Mouse (Mus musculus): ENCODE measurements around the gene Flot1.

Flot1 gene

DNA sequence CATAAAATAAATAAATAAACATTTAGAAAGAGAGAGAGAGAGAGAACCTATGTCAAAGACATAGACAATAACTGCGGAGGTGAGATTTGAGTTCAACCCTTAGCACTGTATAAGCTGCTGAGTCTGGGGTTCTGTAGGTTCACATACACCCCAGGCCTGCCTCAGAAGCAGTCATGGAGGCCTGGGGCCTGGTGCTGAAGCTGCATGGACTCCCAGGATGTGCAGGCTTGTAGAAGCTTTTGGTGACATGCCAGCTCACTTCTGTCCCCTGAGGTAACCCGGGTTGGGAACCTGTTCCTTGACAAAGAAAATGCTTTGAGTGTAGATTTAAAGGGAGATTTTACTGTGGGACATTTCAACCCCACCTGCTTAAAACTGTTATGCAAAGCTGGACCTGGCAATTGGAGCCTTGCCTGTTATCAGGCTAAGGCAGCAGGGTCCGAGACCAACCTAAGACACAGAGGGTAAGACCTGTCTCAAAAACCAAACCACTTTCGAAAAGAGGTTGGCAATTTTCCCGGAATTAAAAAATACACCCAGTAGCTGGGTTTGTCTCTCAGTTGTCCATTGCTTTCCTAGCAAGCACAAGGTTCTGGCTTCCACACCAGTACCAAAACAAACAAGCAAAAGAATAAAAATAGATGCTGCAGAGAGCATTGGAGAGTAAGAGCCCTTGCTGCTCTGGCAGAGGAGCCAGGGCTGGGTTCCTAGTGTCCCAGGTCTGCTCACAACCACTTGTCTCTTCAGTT is 12.0 kb upstream of the Flot1 start:
- in situ Hi-C loops (cut with MseI, MboI), result no loop called here

DNA sequence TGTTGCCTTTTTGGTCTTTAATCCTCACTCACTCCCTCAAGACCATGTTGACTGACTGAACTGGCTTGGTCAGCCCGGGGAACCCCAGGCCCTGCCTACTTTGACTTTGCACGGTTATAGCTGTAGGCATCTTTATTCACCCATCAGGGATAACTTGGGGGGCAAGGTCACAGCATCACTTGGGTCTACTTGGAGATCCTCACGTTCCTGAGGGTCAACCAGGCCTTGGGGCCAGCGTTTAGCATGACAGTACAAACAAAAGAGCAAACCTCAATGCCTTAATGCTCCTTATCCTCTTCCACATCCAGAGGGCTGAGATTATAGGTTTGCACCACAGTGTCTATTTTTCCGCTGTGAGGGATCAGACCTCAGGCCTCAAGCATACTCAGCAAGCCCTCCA is 10.7 kb upstream of the Flot1 start:
- in situ Hi-C loops (cut with MseI, MboI), result no loop called here

DNA sequence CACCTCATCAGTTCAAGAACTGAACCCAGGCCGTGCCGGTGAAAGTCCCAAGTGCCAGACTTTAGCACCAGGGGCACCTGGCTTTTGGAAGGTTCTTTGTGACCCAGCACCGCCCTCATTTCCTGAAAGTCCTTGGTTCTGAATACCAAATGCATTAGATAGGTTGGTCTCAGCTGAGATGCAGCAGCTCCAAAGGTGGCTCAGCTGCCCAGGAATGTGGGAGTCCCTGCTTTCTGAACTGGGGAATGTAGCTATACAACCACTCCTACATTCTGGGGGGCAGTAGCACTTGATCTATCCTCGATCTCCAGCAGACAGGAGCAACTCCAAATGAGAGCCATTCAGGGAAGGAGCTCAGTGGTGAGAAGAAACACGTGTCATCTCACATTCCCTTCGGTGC is 10.3 kb upstream of the Flot1 start:
- in situ Hi-C loops (cut with MseI, MboI), result no loop called here

- in situ Hi-C loops (cut with MseI, MboI), result no loop called here
These were observed 9.8 kb upstream of the Flot1 start for GRCm38 (mm10) chr17:35813245-35813647.

- in situ Hi-C loops (cut with MseI, MboI), result no loop called here
These were observed 9.4 kb upstream of the Flot1 start for GRCm38 (mm10) chr17:35813653-35814052.

GRCm38 (mm10) chr17:35814678-35815077 is 8.4 kb upstream of the Flot1 start:
- in situ Hi-C loops (cut with MseI, MboI), result no loop called here

- in situ Hi-C loops (cut with MseI, MboI), result no loop called here
These were observed 7.2 kb upstream of the Flot1 start for GRCm38 (mm10) chr17:35815836-35816235.

- in situ Hi-C loops (cut with MseI, MboI), result no loop called here
These were observed 6.3 kb upstream of the Flot1 start for GRCm38 (mm10) chr17:35816686-35817085.

- in situ Hi-C loops (cut with MseI, MboI), result no loop called here
These were observed 5.8 kb upstream of the Flot1 start for GRCm38 (mm10) chr17:35817226-35817625.

DNA sequence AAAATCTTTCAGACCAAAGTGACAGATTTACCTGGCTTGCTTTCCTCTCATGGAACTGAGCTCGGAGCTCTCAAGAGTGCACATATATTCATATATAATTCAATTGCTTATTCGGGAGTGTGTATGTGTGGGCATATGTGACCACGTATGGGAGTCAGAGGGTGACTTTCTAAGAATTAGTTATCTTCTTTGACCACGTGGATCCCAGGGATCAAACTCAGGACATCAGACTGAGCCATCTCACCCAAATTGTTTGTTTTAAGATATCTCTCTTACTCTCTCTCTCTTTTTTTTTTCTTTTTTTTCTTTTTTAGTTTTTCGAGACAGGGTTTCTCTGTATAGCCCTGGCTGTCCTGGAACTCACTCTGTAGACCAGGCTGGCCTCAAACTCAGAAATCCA is 2.9 kb upstream of the Flot1 start:
- in situ Hi-C loops (cut with MseI, MboI), result no loop called here

- in situ Hi-C loops (cut with MseI, MboI), result no loop called here
These were observed 1.3 kb upstream of the Flot1 start, which contains the start of gene Ier3 for GRCm38 (mm10) chr17:35821439-35822430. Gene Ier3 (plus strand): TSS chr17:35821684.

- in situ Hi-C loops (cut with MseI, MboI), result no loop called here
These were observed 466 bp upstream of the Flot1 start for GRCm38 (mm10) chr17:35822564-35822963.

- in situ Hi-C loops (cut with MseI, MboI), result no loop called here
These were observed 1.4 kb downstream of the Flot1 start for GRCm38 (mm10) chr17:35824402-35824801.

DNA sequence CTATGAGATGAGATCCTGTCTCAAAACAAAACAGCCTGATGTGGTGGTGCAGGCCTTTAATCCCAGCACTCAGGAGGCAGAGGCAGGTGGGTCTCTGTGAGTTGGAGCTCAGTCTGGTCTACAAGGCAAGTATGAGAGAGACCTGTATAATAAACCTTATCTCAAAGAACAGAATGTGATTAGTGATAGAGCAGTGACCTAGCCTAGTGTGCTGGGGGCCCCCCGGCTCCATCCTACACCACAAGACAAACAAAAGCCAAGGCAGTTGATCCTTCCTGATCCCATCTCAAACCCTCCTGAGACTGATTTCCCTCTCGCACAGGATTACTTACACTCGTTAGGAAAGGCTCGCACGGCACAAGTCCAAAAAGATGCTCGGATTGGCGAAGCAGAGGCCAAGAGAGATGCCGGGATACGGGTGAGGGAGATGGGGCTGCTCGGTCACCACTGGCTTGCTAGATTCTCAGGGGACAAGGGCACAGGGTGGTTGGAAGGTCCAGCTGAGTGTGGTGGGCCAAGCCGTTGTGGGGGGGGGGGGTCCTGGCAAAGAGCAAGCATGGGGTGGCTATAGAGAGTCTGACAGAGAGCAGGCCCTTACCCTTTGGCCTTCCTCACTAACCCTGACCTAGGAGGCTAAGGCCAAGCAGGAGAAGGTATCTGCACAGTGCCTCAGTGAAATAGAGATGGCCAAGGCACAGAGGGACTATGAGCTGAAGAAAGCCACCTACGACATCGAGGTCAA is 2.2 kb downstream of the Flot1 start:
- in situ Hi-C loops (cut with MseI, MboI), result no loop called here

- in situ Hi-C loops (cut with MseI, MboI), result loop anchor here (5.0 kb wide), 2 partner anchors 43 to 48 kb away; partner anchors contain the start of gene Dhx16 (in 1 of the 2)
These were observed 6.7 kb downstream of the Flot1 start for GRCm38 (mm10) chr17:35829737-35830136.

- in situ Hi-C loops (cut with MseI, MboI), result loop anchor here (5.0 kb wide), 2 partner anchors 40 to 45 kb away; partner anchors contain the start of gene Dhx16 (in 1 of the 2)
These were observed 9.6 kb downstream of the Flot1 start for GRCm38 (mm10) chr17:35832400-35833238.

DNA sequence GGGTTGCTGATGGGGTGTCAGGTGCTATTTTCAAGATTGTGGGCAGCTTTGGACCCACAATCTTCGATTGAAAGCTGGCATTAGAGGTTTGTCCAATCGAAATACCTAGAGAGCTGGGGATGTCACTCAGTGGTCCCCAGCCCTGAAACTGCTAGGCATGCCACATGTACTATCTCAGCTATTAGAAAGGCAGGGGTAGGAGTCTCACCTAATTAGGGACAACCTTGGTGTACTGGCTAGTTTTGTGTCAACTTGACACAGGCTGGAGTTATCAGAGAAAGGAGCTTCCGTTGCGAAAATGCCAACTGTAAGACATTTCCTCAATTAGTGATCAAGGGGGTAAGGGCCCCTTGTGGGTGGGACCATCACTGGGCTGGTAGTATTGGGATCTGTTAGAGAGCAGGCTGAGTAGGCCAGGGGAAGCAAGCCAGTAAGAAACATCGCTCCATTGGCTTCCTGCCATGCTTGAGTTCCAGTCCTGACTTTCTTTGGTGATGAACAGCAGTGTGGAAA is 10.3 kb downstream of the Flot1 start:
- in situ Hi-C loops (cut with MseI, MboI), result loop anchor here (5.0 kb wide), 2 partner anchors 39 to 44 kb away; partner anchors contain the start of gene Dhx16 (in 1 of the 2)

DNA sequence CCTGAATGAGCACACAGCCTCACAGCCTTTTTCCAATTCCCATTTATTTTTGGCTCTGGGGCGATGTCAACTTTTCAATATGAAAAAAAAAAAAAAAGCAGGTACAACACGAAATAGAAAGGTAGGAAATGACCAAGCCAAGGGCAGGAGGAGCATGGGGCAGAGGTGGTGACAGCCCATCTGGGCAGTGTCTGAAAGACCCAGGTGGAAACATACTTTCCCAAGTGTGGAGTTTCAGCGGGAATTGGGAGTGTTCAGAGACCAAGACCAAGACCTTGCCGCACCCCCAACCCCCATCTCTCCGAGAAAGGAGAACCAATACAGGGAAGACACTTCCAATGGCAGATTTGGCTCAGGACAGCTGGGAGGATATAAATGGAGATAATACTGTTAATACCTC is 10.9 kb downstream of the Flot1 start:
- in situ Hi-C loops (cut with MseI, MboI), result loop anchor here (5.0 kb wide), 2 partner anchors 38 to 43 kb away; partner anchors contain the start of gene Dhx16 (in 1 of the 2)

GRCm38 (mm10) chr17:35834696-35835422 is 11.8 kb downstream of the Flot1 start:
- in situ Hi-C loops (cut with MseI, MboI), result loop anchor here (5.0 kb wide), 2 partner anchors 37 to 42 kb away; partner anchors contain the start of gene Dhx16 (in 1 of the 2)

Data from mouse trophoblast stem cell (cell line).